Mouse (Mus musculus) lung, embryonic 14.5 days (tissue): Measurements from ENCODE around the gene Trp53rka. TPM values are rescaled to one million over a fixed set of nuclear protein-coding genes. Genes with fewer than 3 reads are reported as not detected.
A peak's percentile ranks its signal among the peaks of the same experiment; 100 is the strongest.

Experiments used
- ATAC-seq: fragments of 200-750 bp; cut with Nextera tagmentation; 2 replicates; pipeline ENCODE4 v1.8.0; 2017; ENCODE audit warnings: mild to moderate bottlenecking, moderate TSS enrichment, moderate library complexity; ENCODE audit not compliant: insufficient read depth
- DNase-seq: peaks from one replicate; pipeline ENCODE4 v3.0.0-alpha.2; 2015
- H3K27ac ChIP-seq: fragments of 300-500 bp; sonication (generic); 2 replicates; pipeline ENCODE4 v1.5.1; 2014; ENCODE audit warnings: low read depth, mild to moderate bottlenecking, moderate library complexity
- H3K27me3 ChIP-seq: fragments of 300-500 bp; sonication (generic); 2 replicates; pipeline ENCODE4 v1.6.1; 2014; ENCODE audit warnings: low read length, control low read depth; ENCODE audit not compliant: insufficient read depth
- H3K36me3 ChIP-seq: fragments of 300-500 bp; sonication (generic); 2 replicates; pipeline ENCODE4 v1.6.1; 2014; ENCODE audit warnings: control low read depth; ENCODE audit not compliant: insufficient read depth
- H3K4me1 ChIP-seq: fragments of 300-500 bp; sonication (generic); 2 replicates; pipeline ENCODE4 v1.6.1; 2014; ENCODE audit warnings: antibody characterized with exemption, control low read depth; ENCODE audit not compliant: insufficient read depth
- H3K4me2 ChIP-seq: fragments of 300-500 bp; sonication (generic); 2 replicates; pipeline ENCODE4 v1.6.1; 2014; ENCODE audit warnings: mild to moderate bottlenecking
- H3K4me3 ChIP-seq: fragments of 300-500 bp; sonication (generic); 2 replicates; pipeline ENCODE4 v1.5.1; 2014; ENCODE audit warnings: low read depth, low read length
- H3K9ac ChIP-seq: fragments of 300-500 bp; sonication (generic); 2 replicates; pipeline ENCODE4 v1.6.1; 2014
- H3K9me3 ChIP-seq: fragments of 300-500 bp; sonication (generic); 2 replicates; pipeline ENCODE4 v1.6.1; 2016; ENCODE audit warnings: low read depth, low read length, control low read depth
- CTCF ChIP-seq: IDR thresholded peaks from 2 replicates; pipeline ENCODE4 v1.5.1; 2016; ENCODE audit warnings: antibody characterized with exemption, low read depth
- WGBS: fragments of 180-500 bp; shearing (Covaris S2); extraction: QIAGEN DNeasy Blood & Tissue Kit; methylation state at CpG from one replicate; pipeline ENCODE4 v1.1.7; 2014; 5-methylcytosine and 5-hydroxymethylcytosine counted together
- polyA plus RNA-seq: library from polyadenylated mRNA; unstranded; fragments of >200 nt; fragmentation: Nextera tagmentation; extraction: Ambion mirVana; gene quantifications from 2 replicates; pipeline ENCODE4 v1.2.1, GENCODE M21; 2014

Trp53rka gene
- polyA plus RNA-seq, 1 experiment from 2014 or later, result 45.1 TPM

- 25% methylated on average over 8 of the region's 8 CpGs for WGBS
- Histone ChIP-seq H3K4me2 (no peak overlapping the region), H3K4me1 (peaks cover 4% of the 10 kb centered on the region; the same call in 1 of the 2 replicates), H3K9me3 (no peaks in the 10 kb centered on the region), H3K36me3 (peaks cover 28% of the 10 kb centered on the region), H3K9ac (no peak overlapping the region), H3K4me3 (no peak overlapping the region), H3K27me3 (no peaks in the 10 kb centered on the region), H3K27ac (no peak overlapping the region)
- peak; percentile 39 for ATAC-seq
- peak; percentile 94 for TF ChIP-seq CTCF
- DNase-seq, result peak; percentile 80
These were observed 6.1 kb downstream of the Trp53rka start for GRCm38 (mm10) chr2:165486881-165487535.

DNA sequence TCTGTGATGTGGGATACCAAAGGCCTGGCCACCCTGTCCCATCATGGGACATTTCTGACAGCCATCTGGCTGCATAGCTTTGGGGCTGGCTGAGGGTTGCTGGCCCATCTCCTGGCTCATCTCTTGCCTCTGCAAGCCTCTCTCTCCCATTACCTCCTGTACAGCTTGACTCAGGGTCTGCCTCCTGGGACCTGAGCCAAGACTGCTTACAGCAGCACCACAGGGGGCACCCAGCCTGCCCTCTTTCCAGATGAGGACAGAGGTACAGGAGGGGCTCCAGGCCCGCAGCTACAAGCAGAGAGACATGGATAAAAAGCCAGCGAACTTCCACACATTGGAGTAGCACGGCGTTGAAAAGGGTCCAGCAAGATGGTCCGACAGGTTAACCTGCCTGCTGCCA is 6.7 kb downstream of the Trp53rka start:
- Histone ChIP-seq H3K4me3 (no peak overlapping the region), H3K9ac (no peak overlapping the region), H3K27ac (no peak overlapping the region), H3K4me2 (no peak overlapping the region), H3K4me1 (peaks cover 4% of the 10 kb centered on the region; the same call in 1 of the 2 replicates), H3K36me3 (peaks cover 28% of the 10 kb centered on the region), H3K27me3 (no peaks in the 10 kb centered on the region), H3K9me3 (no peaks in the 10 kb centered on the region)
- DNase-seq (no peak), ATAC-seq (no peak)
- TF ChIP-seq CTCF, result no peak
- WGBS, result 77% methylated on average over 5 of the region's 5 CpGs

- no peak overlapping the region for H3K4me3 ChIP-seq
- peaks cover 4% of the 10 kb centered on the region; the same call in 1 of the 2 replicates for H3K4me1 ChIP-seq
- WGBS, result 71% methylated on average over 3 of the region's 3 CpGs
- H3K27ac ChIP-seq, result no peak overlapping the region
- H3K9me3 ChIP-seq, result no peaks in the 10 kb centered on the region
- DNase-seq (no peak), ATAC-seq (no peak)
- H3K4me2 ChIP-seq, result no peak overlapping the region
- no peak for TF ChIP-seq CTCF
- H3K27me3 ChIP-seq, result no peaks in the 10 kb centered on the region
- peaks cover 27% of the 10 kb centered on the region for H3K36me3 ChIP-seq
- no peak overlapping the region for H3K9ac ChIP-seq
These were observed 7.3 kb downstream of the Trp53rka start for GRCm38 (mm10) chr2:165485826-165486225.

DNA sequence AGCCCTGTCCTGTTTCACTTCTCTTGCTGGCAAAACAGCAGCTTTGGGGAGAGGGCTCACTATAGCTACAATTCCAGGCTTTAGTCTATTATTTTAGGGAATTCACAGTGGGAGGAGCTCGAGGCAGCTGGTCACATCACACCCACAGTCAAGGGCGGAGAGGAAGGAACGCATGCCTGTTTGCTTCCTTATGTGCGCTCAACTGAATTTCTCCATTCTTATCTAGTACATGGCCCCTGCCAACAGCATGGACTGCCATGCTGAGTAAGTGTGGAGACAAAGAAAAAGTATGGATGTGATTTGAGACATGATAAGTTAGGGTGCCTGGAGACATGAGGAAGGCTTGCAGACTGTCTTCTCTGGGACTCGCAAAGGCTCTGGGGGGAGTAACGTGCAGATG is 9.0 kb downstream of the Trp53rka start:
- H3K27ac ChIP-seq, result 0 out of 2 replicates have a peak overlapping the region, but pooled peaks have one; percentile 27
- H3K4me1 ChIP-seq, result peaks cover 4% of the 10 kb centered on the region; the same call in 1 of the 2 replicates
- DNase-seq (peak; percentile 49), ATAC-seq (peak; percentile 37)
- H3K9me3 ChIP-seq, result no peaks in the 10 kb centered on the region
- peaks cover 11% of the 10 kb centered on the region for H3K36me3 ChIP-seq
- H3K4me3 ChIP-seq, result no peak overlapping the region
- no peaks in the 10 kb centered on the region for H3K27me3 ChIP-seq
- H3K4me2 ChIP-seq, result no peak overlapping the region
- WGBS, result 30% methylated on average over 6 of the region's 6 CpGs
- H3K9ac ChIP-seq, result no peak overlapping the region
- no peak for TF ChIP-seq CTCF

DNA sequence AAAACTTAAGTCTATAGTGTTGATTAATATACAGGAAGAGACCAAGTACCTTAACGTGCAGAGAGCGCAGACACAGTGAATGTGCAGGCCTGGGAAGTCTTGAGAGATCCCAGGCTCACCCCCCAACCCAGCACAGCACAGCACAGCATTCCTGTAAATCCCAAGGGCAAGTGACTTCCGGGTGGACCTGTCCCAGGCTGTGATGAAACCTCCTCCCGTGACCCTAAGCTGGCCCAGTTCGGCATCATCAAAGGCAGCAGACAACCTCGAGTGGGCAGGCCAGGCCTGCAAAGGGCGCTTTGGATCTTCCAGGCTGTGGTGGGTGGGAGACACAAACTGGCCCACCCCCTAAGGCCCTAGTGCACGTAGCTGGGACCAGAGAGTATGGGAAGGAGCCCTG is 11.1 kb downstream of the Trp53rka start:
- no peak overlapping the region for H3K9ac ChIP-seq
- DNase-seq (no peak), ATAC-seq (no peak)
- 46% methylated on average over 8 of the region's 8 CpGs for WGBS
- peaks cover 4% of the 10 kb centered on the region; the same call in 1 of the 2 replicates for H3K4me1 ChIP-seq
- no peak overlapping the region for H3K4me2 ChIP-seq
- H3K36me3 ChIP-seq, result no peaks in the 10 kb centered on the region
- no peak overlapping the region for H3K4me3 ChIP-seq
- H3K27ac ChIP-seq, result no peak overlapping the region
- no peaks in the 10 kb centered on the region for H3K27me3 ChIP-seq
- H3K9me3 ChIP-seq, result no peaks in the 10 kb centered on the region
- TF ChIP-seq CTCF, result no peak

DNA sequence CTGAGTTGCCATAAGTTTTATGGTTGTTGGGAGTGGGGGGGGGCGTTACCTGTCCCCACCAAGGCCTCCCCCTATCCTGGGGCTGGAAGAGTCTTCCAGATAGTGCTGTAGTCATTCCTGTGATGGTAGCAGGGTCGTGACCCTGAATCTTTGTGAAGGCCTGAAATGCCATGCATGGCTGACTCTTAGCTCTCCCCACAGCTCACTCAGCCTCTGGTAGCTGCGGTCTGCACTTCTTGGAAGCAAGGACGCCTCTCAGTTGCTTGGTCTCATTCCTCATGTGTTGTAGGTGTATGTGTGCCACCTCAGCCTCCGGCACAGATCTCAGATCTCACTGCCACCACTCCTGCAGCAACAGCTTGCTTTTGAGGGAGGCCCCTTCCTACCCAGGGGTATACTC is 17.3 kb downstream of the Trp53rka start:
- Histone ChIP-seq H3K36me3 (no peaks in the 10 kb centered on the region), H3K9ac (no peak overlapping the region), H3K9me3 (no peaks in the 10 kb centered on the region), H3K27ac (no peak overlapping the region), H3K4me2 (no peak overlapping the region), H3K27me3 (peaks cover 24% of the 10 kb centered on the region), H3K4me3 (no peak overlapping the region), H3K4me1 (no peaks in the 10 kb centered on the region)
- DNase-seq (no peak), ATAC-seq (no peak)
- 62% methylated on average over 5 of the region's 5 CpGs for WGBS
- no peak for TF ChIP-seq CTCF

DNA sequence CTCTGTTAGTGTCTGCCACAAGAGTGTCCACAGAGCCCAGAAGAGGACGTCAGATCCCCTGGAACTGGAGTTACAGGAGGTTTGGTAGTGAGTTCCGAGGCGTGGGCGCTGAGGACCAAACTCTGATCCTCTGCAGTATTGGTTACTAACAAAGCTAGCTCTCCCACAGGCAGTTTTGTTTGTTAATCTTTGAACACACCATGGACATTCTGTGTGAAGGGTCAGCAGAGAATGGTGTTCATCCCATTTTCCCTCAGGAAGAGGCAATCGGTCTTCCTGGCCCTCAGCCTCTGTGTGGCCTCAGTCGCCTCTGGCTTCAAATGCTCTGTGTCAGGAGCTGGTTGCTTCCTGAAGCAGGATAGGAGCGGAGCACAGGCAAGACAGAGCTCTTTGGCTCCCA is 17.7 kb downstream of the Trp53rka start:
- H3K27ac ChIP-seq, result no peak overlapping the region
- H3K36me3 ChIP-seq, result no peaks in the 10 kb centered on the region
- no peaks in the 10 kb centered on the region for H3K9me3 ChIP-seq
- H3K9ac ChIP-seq, result no peak overlapping the region
- H3K27me3 ChIP-seq, result peaks cover 24% of the 10 kb centered on the region
- H3K4me2 ChIP-seq, result no peak overlapping the region
- TF ChIP-seq CTCF, result no peak
- no peak for ATAC-seq
- H3K4me1 ChIP-seq, result no peaks in the 10 kb centered on the region
- 80% methylated on average over 7 of the region's 7 CpGs for WGBS
- DNase-seq, result no peak
- H3K4me3 ChIP-seq, result no peak overlapping the region
